Mouse (Mus musculus) thymus, postnatal 10 days (tissue): ENCODE data around the gene Glrx2.
"Not testable (repeated sequence)": the region's sequence is repeated elsewhere in the genome, so short reads cannot be mapped to it uniquely, and the experiment has no call there.

Source experiments
- DNase-seq, 2 experiments: peaks; one replicate each; pipeline ENCODE4 v3.0.0; 2021; ENCODE audit warnings: low spot score in 2 of 2

Gene Glrx2

GRCm38 (mm10) chr1:143716038-143716437, at the start of gene Glrx2:
TSS of gene Glrx2 (plus strand) at chr1:143716338.
- DNase-seq: not testable (repeated sequence)

DNA sequence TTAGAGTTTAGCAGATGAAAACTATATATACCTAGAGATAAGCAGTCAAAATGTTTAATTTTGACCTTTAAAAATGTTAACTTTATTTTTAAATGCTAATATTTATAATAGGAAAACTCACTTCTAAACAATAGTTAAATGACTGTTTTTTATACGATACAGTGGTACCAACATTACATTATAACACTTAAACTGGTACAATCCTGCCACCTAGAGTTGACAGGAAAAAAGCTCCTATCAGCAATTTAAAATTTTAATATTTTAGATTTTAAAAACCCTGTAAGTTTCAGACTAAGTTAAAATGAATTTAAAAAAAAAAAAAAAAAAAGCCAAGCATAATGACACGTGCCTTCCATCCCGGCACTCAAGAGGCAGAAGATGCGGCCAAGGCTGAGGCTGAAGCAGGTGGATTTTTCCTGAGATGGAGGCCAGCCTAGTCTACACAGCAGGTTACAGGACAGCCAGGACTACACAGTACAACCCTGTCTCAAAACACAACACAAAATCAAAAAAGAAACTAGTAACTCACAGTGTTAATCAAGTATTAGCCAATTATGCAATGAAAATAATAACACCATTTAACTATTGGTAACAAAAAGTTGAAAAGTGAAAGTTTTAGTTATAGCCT, 40.3 kb upstream of the Glrx2 start:
- DNase-seq: no peak

GRCm38 (mm10) chr1:143681108-143681507, 35.0 kb upstream of the Glrx2 start:
- no peak for DNase-seq

DNA sequence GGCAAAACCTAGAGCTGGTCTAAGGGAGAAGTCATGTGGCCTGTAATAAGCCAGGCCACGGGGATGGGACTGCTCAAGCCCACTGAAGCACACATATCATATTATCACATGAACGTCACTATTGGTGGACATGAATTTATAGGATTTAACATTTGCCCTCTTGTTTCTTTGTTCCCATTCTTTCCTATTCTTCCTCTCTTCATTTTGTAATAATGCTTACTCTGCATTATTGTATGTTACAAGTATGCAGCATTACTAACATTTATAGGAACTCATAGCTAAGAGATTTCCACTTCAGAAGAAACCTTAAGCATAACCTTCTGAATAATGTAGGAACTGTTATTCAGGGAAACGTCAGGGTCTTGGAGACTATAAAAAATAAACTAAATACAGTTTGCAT, 31.3 kb upstream of the Glrx2 start:
- DNase-seq: no peak

- DNase-seq: no peak
These were observed 14.4 kb upstream of the Glrx2 start for GRCm38 (mm10) chr1:143701736-143702135.

- DNase-seq: no peak
These were observed 13.9 kb upstream of the Glrx2 start for GRCm38 (mm10) chr1:143702141-143702740.

DNA sequence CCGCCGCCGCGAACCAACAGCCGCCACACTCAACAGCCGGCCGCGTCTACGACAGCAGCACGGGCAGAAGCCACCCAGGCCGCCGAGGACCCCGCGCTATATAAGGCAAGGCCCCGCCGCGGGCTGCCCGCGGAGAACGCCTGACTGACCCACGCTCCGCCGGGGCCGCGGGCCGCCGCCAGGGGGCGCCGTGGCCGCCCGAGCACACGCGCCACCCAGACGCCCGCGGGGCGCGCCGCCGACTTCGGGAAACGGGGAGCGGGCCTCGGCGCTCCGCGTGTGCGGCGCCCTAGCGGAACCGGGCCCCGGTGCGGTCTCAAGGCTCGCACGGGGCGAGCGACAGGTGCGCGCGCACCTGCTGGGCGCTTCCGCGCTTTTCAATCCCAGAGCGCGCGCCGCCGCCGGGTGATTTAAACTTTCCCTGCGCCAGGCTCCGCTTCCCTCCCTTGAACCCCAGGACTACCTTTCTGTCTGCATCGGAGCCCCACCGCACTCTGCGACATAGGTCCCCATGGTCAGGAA, 13.3 kb upstream of the Glrx2 start, which contains the start of gene Cdc73:
Gene Cdc73, minus strand, starts transcription at position 153 of the 522 bp plus-strand sequence.
- peak; percentile 89 to 91 for DNase-seq

DNA sequence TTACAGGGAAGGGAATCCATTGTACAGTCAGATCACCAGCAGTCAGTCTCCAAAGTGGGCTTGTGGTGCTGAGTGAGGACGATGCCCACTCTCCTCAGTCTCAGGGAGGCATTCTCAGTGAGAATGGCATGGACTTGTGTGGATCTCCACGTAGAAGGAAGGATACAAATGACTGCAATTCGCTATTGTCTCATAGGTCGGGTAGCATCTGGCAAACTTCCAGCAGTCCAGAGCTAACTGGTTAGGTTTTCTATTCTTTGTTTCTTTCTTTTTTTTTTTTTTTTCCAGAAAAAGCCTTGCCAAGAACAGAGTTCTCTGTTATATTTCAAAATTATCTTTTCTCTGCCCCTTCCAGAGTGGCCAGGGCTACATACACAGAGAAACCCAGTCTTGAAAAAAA, 9.1 kb upstream of the Glrx2 start:
- DNase-seq: no peak

- DNase-seq: no peak
These were observed 7.8 kb upstream of the Glrx2 start for GRCm38 (mm10) chr1:143708361-143708760.

DNA sequence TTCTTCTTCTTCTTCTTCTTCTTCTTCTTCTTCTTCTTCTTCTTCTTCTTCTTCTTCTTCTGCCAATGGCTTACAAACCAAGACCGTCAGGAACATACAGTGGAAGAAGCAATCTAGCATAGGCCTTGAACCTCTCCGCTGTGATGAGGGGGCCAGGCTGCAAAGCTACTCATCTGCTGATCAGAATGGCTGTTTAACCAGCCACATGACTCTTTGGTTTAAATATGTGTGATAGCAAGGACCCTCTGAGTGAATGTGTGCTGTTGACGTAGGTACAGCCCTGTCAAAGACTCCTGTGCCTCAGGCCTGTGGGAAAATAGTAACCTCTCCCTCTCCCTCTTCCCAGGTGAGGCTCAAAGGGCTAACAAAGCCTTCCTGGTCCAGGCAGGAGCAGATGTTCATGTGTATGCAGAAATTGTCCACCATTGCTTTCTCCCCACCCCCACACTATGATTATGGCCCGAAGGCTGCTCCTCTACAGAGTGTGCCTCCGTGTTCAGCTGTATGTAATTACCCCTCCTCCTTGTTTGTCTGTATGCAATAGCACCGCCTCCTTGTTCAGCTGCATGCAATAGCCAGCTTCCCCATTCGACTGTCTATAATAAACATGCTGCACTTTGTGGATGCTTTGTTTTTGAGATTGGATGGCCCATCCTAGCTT, 6.0 kb upstream of the Glrx2 start:
- no peak for DNase-seq

DNA sequence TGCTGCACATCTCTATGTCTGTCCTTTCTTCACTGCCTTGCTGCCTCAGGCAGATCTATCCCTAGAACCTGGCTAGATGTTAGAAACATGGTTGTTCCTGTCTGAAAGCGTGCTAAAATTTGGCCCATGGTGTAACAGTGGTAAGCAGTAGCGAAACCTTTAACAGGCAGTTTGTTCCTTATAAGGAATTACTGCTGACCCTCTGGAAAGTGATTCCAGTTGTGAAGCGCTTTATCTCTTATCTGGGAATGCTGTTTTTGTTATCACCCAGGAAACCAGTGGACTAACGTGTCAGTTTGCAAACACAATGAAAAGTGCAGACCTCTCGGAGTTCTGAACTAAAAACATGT, 5.5 kb upstream of the Glrx2 start:
- DNase-seq: no peak

GRCm38 (mm10) chr1:143724456-143725064, 8.4 kb downstream of the Glrx2 start:
- no peak for DNase-seq

DNA sequence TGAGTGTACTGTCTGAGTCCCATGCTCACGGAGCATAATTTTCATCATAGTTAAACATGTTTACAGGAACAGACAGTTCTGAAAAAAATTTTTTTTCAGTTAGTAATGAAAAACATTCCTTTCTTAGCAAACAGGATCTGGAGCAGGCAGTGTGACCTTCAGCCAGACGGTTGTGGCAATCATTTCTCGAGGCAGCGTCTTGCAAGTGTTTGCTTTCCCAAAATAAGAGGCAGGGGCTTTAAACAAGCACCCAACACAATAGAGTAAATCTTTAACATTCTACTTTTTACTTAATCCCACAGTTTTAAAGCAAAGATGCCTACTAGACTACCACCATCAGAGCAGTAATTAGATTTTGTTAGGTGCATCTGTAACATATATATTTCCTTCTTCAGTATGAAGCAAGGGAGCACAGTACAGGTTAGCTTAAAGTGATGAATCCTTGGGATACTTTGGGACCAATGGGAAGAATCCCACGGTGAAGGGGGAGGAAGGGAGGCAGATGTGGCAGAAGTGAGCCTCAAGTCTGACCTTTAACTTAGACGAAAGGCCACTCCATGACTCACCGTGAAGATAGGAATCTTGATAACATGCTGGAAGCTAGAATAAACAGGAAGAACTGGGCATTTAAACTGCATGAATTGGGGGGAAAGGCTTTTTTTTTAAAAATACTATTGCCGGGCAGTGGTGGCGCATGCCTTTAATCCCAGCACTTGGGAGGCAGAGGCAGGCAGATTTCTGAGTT, 11.7 kb downstream of the Glrx2 start:
- DNase-seq: no peak

DNA sequence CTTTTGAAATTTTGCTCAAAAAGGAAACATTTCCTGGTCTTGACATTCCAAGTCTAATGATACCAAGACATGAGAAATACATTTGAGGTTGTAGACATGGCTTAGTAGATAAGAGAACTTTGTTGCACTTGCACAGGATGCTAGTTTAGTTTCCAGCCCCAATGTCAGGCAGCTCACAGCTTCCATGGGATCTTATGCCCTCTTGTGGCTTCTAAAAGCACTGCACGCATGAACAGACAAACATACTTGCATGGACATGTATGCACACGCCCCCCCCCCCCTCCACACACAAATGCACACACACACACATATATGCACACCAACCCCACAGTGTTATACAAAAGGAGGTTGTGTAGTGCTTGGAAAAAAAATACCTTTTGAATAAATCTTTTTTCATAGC, 14.8 kb downstream of the Glrx2 start:
- DNase-seq: peak; percentile 15 to 33

GRCm38 (mm10) chr1:143731691-143732090, 15.6 kb downstream of the Glrx2 start:
- no peak for DNase-seq

- no peak for DNase-seq
These were observed 17.8 kb downstream of the Glrx2 start for GRCm38 (mm10) chr1:143733914-143734410.

DNA sequence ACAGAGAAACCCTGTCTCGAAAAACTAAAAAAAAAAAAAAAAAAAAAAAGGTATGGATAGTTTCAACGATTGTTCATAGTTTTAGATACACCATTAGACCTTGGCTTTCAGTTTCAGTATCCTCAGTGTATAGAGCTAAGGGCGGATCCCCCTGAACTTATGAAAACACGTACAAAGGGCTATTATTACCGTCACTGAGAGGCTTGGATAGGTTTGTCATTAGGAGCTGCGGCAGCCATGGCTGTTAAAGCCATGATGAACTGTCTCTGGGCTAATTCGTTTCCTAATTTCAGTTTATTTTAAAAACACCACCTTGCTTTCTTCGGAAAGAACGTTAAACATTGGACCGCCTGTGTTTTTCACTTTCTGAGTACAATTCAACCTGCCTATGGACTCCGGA, 22.7 kb downstream of the Glrx2 start:
- no peak for DNase-seq

- DNase-seq: peak; percentile 84 to 91
These were observed 23.5 kb downstream of the Glrx2 start for GRCm38 (mm10) chr1:143739361-143740350.

- DNase-seq: no peak
These were observed 24.4 kb downstream of the Glrx2 start for GRCm38 (mm10) chr1:143740581-143740980.

GRCm38 (mm10) chr1:143741331-143741730, 25.2 kb downstream of the Glrx2 start:
- DNase-seq: no peak
